ENCODE assay signal across 17 mouse cellular contexts in the genomic region with DNA sequence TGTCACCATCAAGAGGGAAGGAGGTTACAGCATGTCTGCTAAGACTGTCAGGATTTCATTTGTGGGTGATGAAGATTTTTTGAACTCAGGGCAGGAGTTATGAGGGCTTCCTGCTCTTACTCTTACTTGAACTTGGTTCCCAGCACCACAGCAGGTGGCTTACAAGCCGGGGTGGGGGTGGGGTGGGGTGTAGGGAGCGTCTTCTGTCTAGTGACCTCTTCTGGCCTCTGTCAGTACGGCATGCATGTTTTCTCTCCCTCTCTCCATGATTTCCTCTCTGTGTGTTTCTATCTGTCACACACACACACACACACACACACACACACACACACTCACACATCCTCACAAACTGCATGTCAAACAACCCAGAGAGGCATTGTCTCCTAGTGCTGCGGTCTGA.
DNase-seq lines count a peak whose midpoint lies in the region; ATAC-seq and TF ChIP-seq lines count a peak whose summit lies in the region.
"Had no signal": no experiment of that assay in that cellular context is flagged by ENCODE, and none has a peak within 500 bp of the region (broad histone marks: within the 10 kb centered on the region; RNA-seq: fewer than 3 reads in every experiment).

No protein-coding gene starts in this region.

- no peaks in the 10 kb centered on the region for H3K79me2 ChIP-seq in MEL (ENCODE audit: control insufficient read depth, insufficient read depth, low read length, poor library complexity)

- TF ChIP-seq CTCF in hindbrain, postnatal 0 days (IDR thresholded peaks at IDR 0.05; ENCODE audit: low read depth), result peak; percentile 33; the same call in 1 of the 2 replicates
- peak; percentile 16 to 50 (median 47); a peak in 5 of 6 replicates for TF ChIP-seq CTCF in MEL (IDR thresholded peaks at IDR 0.05 in 2 of 3, conservative IDR thresholded peaks at IDR 0.05 in 1 of 3; ENCODE audit: control insufficient read depth in 1 of 3, insufficient read depth in 1 of 3, low read depth in 2 of 3, low read length in 3 of 3, poor library complexity in 1 of 3, severe bottlenecking in 1 of 3)
- no peak for TF ChIP-seq CTCF in embryonic fibroblast, embryonic 13.5 days (IDR thresholded peaks at IDR 0.05; ENCODE audit: borderline replicate concordance, insufficient read depth, low read length)
- no peak for TF ChIP-seq CTCF in midbrain, postnatal 0 days (IDR thresholded peaks at IDR 0.05)

- H3K36me3 ChIP-seq in hindbrain, postnatal 0 days (ENCODE audit: insufficient read depth, low read length), result no peaks in the 10 kb centered on the region
- no peaks in the 10 kb centered on the region for H3K36me3 ChIP-seq in hindbrain, embryonic 12.5 days
- no peaks in the 10 kb centered on the region for H3K36me3 ChIP-seq in MEL (ENCODE audit: control insufficient read depth in 1 of 2, insufficient read depth in 2 of 2, low read length in 2 of 2)
- no peaks in the 10 kb centered on the region for H3K36me3 ChIP-seq in forebrain, embryonic 14.5 days (ENCODE audit: control insufficient read depth, insufficient read depth, low read length)
- no peaks in the 10 kb centered on the region for H3K36me3 ChIP-seq in midbrain, postnatal 0 days (ENCODE audit: insufficient read depth, low read length)
- H3K36me3 ChIP-seq: heart, embryonic 15.5 days; hindbrain, embryonic 13.5 days; liver, embryonic 13.5 days; midbrain, embryonic 13.5 days had no signal

- TF ChIP-seq EP300 in MEL (IDR thresholded peaks at IDR 0.05; ENCODE audit: low read depth in 1 of 2, low read length in 2 of 2), result no peak

- no peak for ATAC-seq in hindbrain, postnatal 0 days
- ATAC-seq in hindbrain, embryonic 12.5 days (ENCODE audit: low FRiP score), result no peak
- ATAC-seq in forebrain, embryonic 14.5 days, result no peak
- no peak for ATAC-seq in midbrain, postnatal 0 days (ENCODE audit: low FRiP score)
- ATAC-seq: midbrain, embryonic 13.5 days had no signal

- H3K4me3 ChIP-seq in hindbrain, postnatal 0 days (ENCODE audit: low read length), result no peak overlapping the region
- no peak overlapping the region for H3K4me3 ChIP-seq in hindbrain, embryonic 12.5 days
- H3K4me3 ChIP-seq in MEL (ENCODE audit: control insufficient read depth in 1 of 2, insufficient read depth in 1 of 2, low read depth in 2 of 2, low read length in 2 of 2), result no peak overlapping the region
- H3K4me3 ChIP-seq in embryonic fibroblast, embryonic 13.5 days (ENCODE audit: insufficient read depth, low read length), result no peak overlapping the region
- H3K4me3 ChIP-seq in forebrain, embryonic 14.5 days (ENCODE audit: low read depth, low read length), result no peak overlapping the region
- no peak overlapping the region for H3K4me3 ChIP-seq in midbrain, postnatal 0 days (ENCODE audit: low read depth, low read length)
- H3K4me3 ChIP-seq: heart, embryonic 15.5 days; hindbrain, embryonic 13.5 days; layer of hippocampus, adult 2 months; liver, embryonic 13.5 days; midbrain, embryonic 13.5 days had no signal

- no peaks in the 10 kb centered on the region for H3K9me3 ChIP-seq in hindbrain, postnatal 0 days (ENCODE audit: low read length)
- H3K9me3 ChIP-seq in hindbrain, embryonic 12.5 days (replicated peaks), result no peaks in the 10 kb centered on the region
- H3K9me3 ChIP-seq in MEL (replicated peaks; ENCODE audit: insufficient read depth, low read length), result no peaks in the 10 kb centered on the region
- no peaks in the 10 kb centered on the region for H3K9me3 ChIP-seq in forebrain, embryonic 14.5 days (replicated peaks; ENCODE audit: control insufficient read depth, low read length)
- no peaks in the 10 kb centered on the region for H3K9me3 ChIP-seq in midbrain, postnatal 0 days (ENCODE audit: low read length)
- H3K9me3 ChIP-seq: heart, embryonic 15.5 days; hindbrain, embryonic 13.5 days; liver, embryonic 13.5 days; midbrain, embryonic 13.5 days had no signal

- DNase-seq in hindbrain, postnatal 0 days (ENCODE audit: low spot score), result no peak
- DNase-seq in 416B (ENCODE audit: low read depth) (peak; percentile 48), MEL (ENCODE audit: low read depth, low spot score) (peak; percentile 47)
- DNase-seq in frontal cortex, postnatal 36 days (ENCODE audit: low spot score in 2 of 2), result no peak
- no peak for DNase-seq in forebrain, embryonic 14.5 days (ENCODE audit: low spot score)
- no peak for DNase-seq in midbrain, postnatal 0 days (ENCODE audit: low spot score)
- DNase-seq: cerebellum, adult 18-20 months; heart, adult 11 months; kidney, adult 8-10 months; liver, embryonic 13.5 days had no signal

- H3K27me3 ChIP-seq in hindbrain, postnatal 0 days (ENCODE audit: insufficient read depth, low read length), result no peaks in the 10 kb centered on the region
- no peaks in the 10 kb centered on the region for H3K27me3 ChIP-seq in hindbrain, embryonic 12.5 days
- peaks cover 8 to 21% of the 10 kb centered on the region in 2 experiments for H3K27me3 ChIP-seq in MEL (ENCODE audit: control insufficient read depth in 1 of 2, insufficient read depth in 2 of 2, low read length in 2 of 2)
- H3K27me3 ChIP-seq in forebrain, embryonic 14.5 days (replicated peaks; ENCODE audit: control insufficient read depth, insufficient read depth, low read length), result no peaks in the 10 kb centered on the region
- H3K27me3 ChIP-seq in midbrain, postnatal 0 days (ENCODE audit: insufficient read depth, low read length), result no peaks in the 10 kb centered on the region
- H3K27me3 ChIP-seq: heart, embryonic 15.5 days; hindbrain, embryonic 13.5 days; liver, embryonic 13.5 days; midbrain, embryonic 13.5 days had no signal

- H3K4me1 ChIP-seq in hindbrain, postnatal 0 days (ENCODE audit: insufficient read depth, low read length), result no peaks in the 10 kb centered on the region
- H3K4me1 ChIP-seq in hindbrain, embryonic 12.5 days, result no peaks in the 10 kb centered on the region
- no peaks in the 10 kb centered on the region for H3K4me1 ChIP-seq in MEL (ENCODE audit: control insufficient read depth in 1 of 2, insufficient read depth in 2 of 2, low read length in 2 of 2)
- peaks cover 3% of the 10 kb centered on the region for H3K4me1 ChIP-seq in embryonic fibroblast, embryonic 13.5 days (ENCODE audit: control insufficient read depth, insufficient read depth, low read length)
- no peaks in the 10 kb centered on the region for H3K4me1 ChIP-seq in forebrain, embryonic 14.5 days (ENCODE audit: control insufficient read depth, insufficient read depth, low read length)
- H3K4me1 ChIP-seq in midbrain, postnatal 0 days (ENCODE audit: insufficient read depth, low read length), result no peaks in the 10 kb centered on the region
- H3K4me1 ChIP-seq: heart, embryonic 15.5 days; hindbrain, embryonic 13.5 days; liver, embryonic 13.5 days; midbrain, embryonic 13.5 days had no signal

- TF ChIP-seq POLR2A in MEL (IDR thresholded peaks at IDR 0.05; ENCODE audit: control insufficient read depth in 1 of 2, insufficient read depth in 1 of 2, low read depth in 1 of 2, low read length in 2 of 2, poor library complexity in 1 of 2), result no peak
- no peak for TF ChIP-seq POLR2A in embryonic fibroblast, embryonic 13.5 days (IDR thresholded peaks at IDR 0.05; ENCODE audit: low read depth, low read length)

- no peak overlapping the region for H3K27ac ChIP-seq in hindbrain, postnatal 0 days
- no peak overlapping the region for H3K27ac ChIP-seq in hindbrain, embryonic 12.5 days
- no peak overlapping the region for H3K27ac ChIP-seq in MEL (ENCODE audit: control insufficient read depth, low read depth, low read length)
- H3K27ac ChIP-seq in embryonic fibroblast, embryonic 13.5 days (ENCODE audit: insufficient read depth, low read length), result peak overlapping the region; percentile 80
- H3K27ac ChIP-seq in forebrain, embryonic 14.5 days (ENCODE audit: low read depth, low read length), result no peak overlapping the region
- no peak overlapping the region for H3K27ac ChIP-seq in midbrain, postnatal 0 days (ENCODE audit: low read depth, low read length)
- H3K27ac ChIP-seq: heart, embryonic 15.5 days; hindbrain, embryonic 13.5 days; layer of hippocampus, adult 2 months; liver, embryonic 13.5 days; macrophage; midbrain, embryonic 13.5 days had no signal

- WGBS in hindbrain, postnatal 0 days, result 61% methylated on average over 4 of the region's 4 CpGs
- 42% methylated on average over 4 of the region's 4 CpGs for WGBS in hindbrain, embryonic 12.5 days
- 51% methylated on average over 4 of the region's 4 CpGs for WGBS in forebrain, embryonic 14.5 days
- WGBS in midbrain, postnatal 0 days, result 55% methylated on average over 4 of the region's 4 CpGs

- H3K9ac ChIP-seq in hindbrain, postnatal 0 days (replicated peaks; ENCODE audit: low read length), result no peak overlapping the region
- H3K9ac ChIP-seq in hindbrain, embryonic 12.5 days, result no peak overlapping the region
- no peak overlapping the region for H3K9ac ChIP-seq in MEL (ENCODE audit: control insufficient read depth, low read depth, low read length, poor library complexity, severe bottlenecking)
- H3K9ac ChIP-seq in forebrain, embryonic 14.5 days (ENCODE audit: low read length), result no peak overlapping the region
- H3K9ac ChIP-seq in midbrain, postnatal 0 days (replicated peaks; ENCODE audit: low read length, poor library complexity, severe bottlenecking), result no peak overlapping the region
- H3K9ac ChIP-seq: heart, embryonic 15.5 days; hindbrain, embryonic 13.5 days; liver, embryonic 13.5 days; midbrain, embryonic 13.5 days had no signal

- peak; percentile 23 for TF ChIP-seq RAD21 in MEL (IDR thresholded peaks at IDR 0.05; ENCODE audit: low read depth, low read length)

- no peak overlapping the region for H3K4me2 ChIP-seq in hindbrain, postnatal 0 days (ENCODE audit: low read depth, low read length)
- H3K4me2 ChIP-seq in hindbrain, embryonic 12.5 days (replicated peaks), result no peak overlapping the region
- no peak overlapping the region for H3K4me2 ChIP-seq in forebrain, embryonic 14.5 days (ENCODE audit: low read length)
- no peak overlapping the region for H3K4me2 ChIP-seq in midbrain, postnatal 0 days (ENCODE audit: low read depth, low read length, poor library complexity, severe bottlenecking)
- H3K4me2 ChIP-seq: heart, embryonic 15.5 days; hindbrain, embryonic 13.5 days; liver, embryonic 13.5 days; midbrain, embryonic 13.5 days had no signal

TF ChIP-seq in MEL, 35 proteins besides CTCF, POLR2A, EP300 and RAD21:
- TF ChIP-seq SMC3 (IDR thresholded peaks at IDR 0.05; ENCODE audit: low read depth, low read length) (peak; percentile 54), KAT2A (conservative IDR thresholded peaks at IDR 0.05; ENCODE audit: low read depth, low read length) (no peak)

Comparison
In these comparisons a context has a peak if more than half of its experiments do, and no peak if none do; other contexts are left out.
1. DNase-seq: peak in 416B (single experiment) and MEL (single experiment); none in hindbrain, postnatal 0 days (single experiment), frontal cortex, postnatal 36 days (0 of 2), forebrain, embryonic 14.5 days (single experiment) and midbrain, postnatal 0 days (single experiment).
2. CTCF ChIP-seq: peak in hindbrain, postnatal 0 days (single experiment) and MEL (3 of 3); none in embryonic fibroblast, embryonic 13.5 days (single experiment) and midbrain, postnatal 0 days (single experiment).